Mouse (Mus musculus) adrenal gland, postnatal 0 days (tissue): ENCODE data around the gene Slc22a2. TPM values are rescaled to one million over a fixed set of nuclear protein-coding genes. Genes with fewer than 3 reads are reported as not detected.

Experiments used
- polyA plus RNA-seq: library from polyadenylated mRNA; unstranded; fragments of >200 nt; fragmentation: Nextera tagmentation; extraction: Ambion mirVana; gene quantifications from 2 replicates; pipeline ENCODE4 v1.2.1, GENCODE M21; 2015

Slc22a2 gene
- 0.13 and 0.23 TPM in 2 replicates for polyA plus RNA-seq

GRCm38 (mm10) chr17:12583991-12584390, at the start of gene Slc22a2:
Gene Slc22a2 (plus strand): TSS chr17:12584132.

GRCm38 (mm10) chr17:12675646-12676045, 91.7 kb downstream of the Slc22a2 start, which contains the start of gene Slc22a1:
Gene Slc22a1 (minus strand): TSS chr17:12675829.

Other genes starting within 250 kb of the Slc22a2 start
- 22.2 and 31.1 TPM in 2 replicates for gene Plg, start 205.5 kb upstream of the Slc22a2 start, polyA plus RNA-seq
- 0.16 and 0.62 TPM in 2 replicates for gene Slc22a3, start 76.4 kb upstream of the Slc22a2 start, polyA plus RNA-seq
- gene Slc22a1, start 91.7 kb downstream of the Slc22a2 start, polyA plus RNA-seq, result 0.61 and 0.80 TPM in 2 replicates
- gene Igf2r, start 185.5 kb downstream of the Slc22a2 start, polyA plus RNA-seq, result 10.7 and 13.6 TPM in 2 replicates